Mouse (Mus musculus): ENCODE results near the gene Epb41l1. TPM values are rescaled to one million over a fixed set of nuclear protein-coding genes. Genes with fewer than 3 reads are reported as not detected.

The Epb41l1 gene
- polyA plus RNA-seq, 1 experiment from 2014 or later: 18.5 TPM

Small RNA genes within 50 kb of the gene (microRNA-seq; reads per million reads assigned to microRNA genes)
- not detected for gene Gm22758

Other genes starting within 250 kb of the Epb41l1 start
- gene Rbm39, start 240.7 kb upstream of the Epb41l1 start, polyA plus RNA-seq (2015; fragmentation: Nextera tagmentation; extraction: Ambion mirVana): 406 and 441 TPM in 2 replicates
- 132 and 136 TPM in 2 replicates for gene Phf20, start 224.4 kb upstream of the Epb41l1 start, polyA plus RNA-seq (2015; fragmentation: Nextera tagmentation; extraction: Ambion mirVana)
- gene Cnbd2, start 108.6 kb upstream of the Epb41l1 start, polyA plus RNA-seq (2015; fragmentation: Nextera tagmentation; extraction: Ambion mirVana): 5.9 and 7.0 TPM in 2 replicates
- gene Scand1, start 108.2 kb upstream of the Epb41l1 start, polyA plus RNA-seq (2015; fragmentation: Nextera tagmentation; extraction: Ambion mirVana): 79.3 and 82.1 TPM in 2 replicates
- gene Aar2, start 126.7 kb downstream of the Epb41l1 start, polyA plus RNA-seq (2015; fragmentation: Nextera tagmentation; extraction: Ambion mirVana): 46.7 and 48.2 TPM in 2 replicates
- gene Dlgap4, start 192.8 kb downstream of the Epb41l1 start, polyA plus RNA-seq (2015; fragmentation: Nextera tagmentation; extraction: Ambion mirVana): 270 and 271 TPM in 2 replicates

All from midbrain, embryonic 16.5 days (tissue).